25 mouse cellular contexts compared by ENCODE assay signal in genomic region chr8:111369711-111370110, GRCm38 (mm10). TPM values are rescaled to one million over a fixed set of nuclear protein-coding genes. Genes with fewer than 3 reads are reported as not detected.
"Had no signal": no experiment of that assay in that cellular context is flagged by ENCODE, and none has a peak within 500 bp of the region (broad histone marks: within the 10 kb centered on the region; RNA-seq: fewer than 3 reads in every experiment).

No protein-coding gene starts in this region.

- ATAC-seq: intestine, postnatal 0 days; lung, postnatal 0 days; midbrain, embryonic 15.5 days had no signal

- H3K4me2 ChIP-seq: limb, embryonic 12.5 days; limb, embryonic 15.5 days; liver, embryonic 11.5 days; lung, embryonic 14.5 days; midbrain, embryonic 12.5 days; midbrain, embryonic 15.5 days; neural tube, embryonic 12.5 days; neural tube, embryonic 15.5 days; stomach, embryonic 15.5 days had no signal

- DNase-seq: kidney, adult 9 months; kidney, postnatal 14 days; kidney, postnatal 4 days; layer of hippocampus, postnatal 36 days; left cerebral cortex, postnatal 4 days; liver, postnatal 0 days; lung, embryonic 14.5 days; retina, postnatal 1 day; right cerebral cortex, postnatal 25 days; spleen, adult 18-20 months; thymus, adult 18-20 months; thymus, postnatal 36 days had no signal

- H3K4me3 ChIP-seq: left cerebral cortex, adult 2 months; limb, embryonic 12.5 days; limb, embryonic 15.5 days; midbrain, embryonic 12.5 days; midbrain, embryonic 15.5 days; neural tube, embryonic 12.5 days; neural tube, embryonic 15.5 days; stomach, embryonic 15.5 days had no signal

- H3K36me3 ChIP-seq: limb, embryonic 12.5 days; limb, embryonic 15.5 days; midbrain, embryonic 12.5 days; midbrain, embryonic 15.5 days; neural tube, embryonic 12.5 days; neural tube, embryonic 15.5 days; stomach, embryonic 15.5 days had no signal

- H3K27me3 ChIP-seq: midbrain, embryonic 15.5 days; neural tube, embryonic 12.5 days; neural tube, embryonic 15.5 days; stomach, embryonic 15.5 days had no signal

- H3K4me1 ChIP-seq: limb, embryonic 12.5 days; midbrain, embryonic 12.5 days; midbrain, embryonic 15.5 days; neural tube, embryonic 12.5 days; neural tube, embryonic 15.5 days had no signal

- H3K9ac ChIP-seq: limb, embryonic 12.5 days; limb, embryonic 15.5 days; liver, embryonic 14.5 days; liver, postnatal 0 days; lung, embryonic 14.5 days; midbrain, embryonic 12.5 days; midbrain, embryonic 15.5 days; neural tube, embryonic 12.5 days; neural tube, embryonic 15.5 days; stomach, embryonic 15.5 days had no signal

- H3K9me3 ChIP-seq: limb, embryonic 12.5 days; limb, embryonic 15.5 days; midbrain, embryonic 12.5 days; midbrain, embryonic 15.5 days; neural tube, embryonic 12.5 days; stomach, embryonic 15.5 days had no signal

- H3K27ac ChIP-seq: left cerebral cortex, adult 2 months; limb, embryonic 12.5 days; limb, embryonic 15.5 days; liver, embryonic 14.5 days; macrophage; midbrain, embryonic 12.5 days; midbrain, embryonic 15.5 days; neural tube, embryonic 12.5 days; neural tube, embryonic 15.5 days; stomach, embryonic 15.5 days had no signal

RNA-seq across cellular contexts. Expression of gene Fa2h, which starts 23.9 kb away (rescaled TPM):
- polyA plus RNA-seq: limb, embryonic 12.5 days; liver, embryonic 11.5 days; macrophage; neural tube, embryonic 12.5 days had no signal
